Mouse (Mus musculus) left cerebral cortex, adult 2 months (tissue): ENCODE results near the gene Tmod4. TPM values are rescaled to one million over a fixed set of nuclear protein-coding genes. Genes with fewer than 3 reads are reported as not detected.
"Not testable (repeated sequence)": the region's sequence is repeated elsewhere in the genome, so short reads cannot be mapped to it uniquely, and the experiment has no call there.

Source experiments
- DNase-seq, 2 experiments: peaks; one replicate each; pipeline ENCODE4 v3.0.0; 2021 to 2022; ENCODE audit warnings: low spot score in 2 of 2, mixed read lengths in 1 of 2; ENCODE audit errors: extremely low spot score in 1 of 2
- H3K27ac ChIP-seq: fragments of 200-600 bp; 2 replicates; pipeline ENCODE4 v1.8.1; 2022
- H3K4me3 ChIP-seq: fragments of 200-600 bp; 2 replicates; pipeline ENCODE4 v1.8.1; 2022
- CTCF ChIP-seq: fragments of 200-600 bp; IDR thresholded peaks from 2 replicates; pipeline ENCODE4 v1.8.1; 2022; ENCODE audit warnings: antibody characterized with exemption, mild to moderate bottlenecking, moderate library complexity
- intact Hi-C: fragments of 180-260 bp; cut with DNase I; formaldehyde crosslinking; loops from one replicate; pipeline ENCODE4 v1.15.1; 2025
- long read RNA-seq, 2 experiments: library from polyadenylated mRNA; stranded (forward); transcript quantifications; one replicate each; pipeline ENCODE4 v2.0.0; 2021; ENCODE audit warnings: borderline mapping rate in 2 of 2
- total RNA-seq, 2 experiments: library from RNA; stranded (reverse); gene quantifications; 2 replicates each; pipeline ENCODE4 v1.2.3; 2021

Tmod4 gene
- under 1 TPM in 1 of 2 experiments, not detected in 1; 0.82 TPM for total RNA-seq
- long read RNA-seq, experiment 1, result 0 reads
- long read RNA-seq, experiment 2, partial matches to known transcripts, result 0 of 1 reads
- long read RNA-seq, experiment 2, other reads (novel, unspliced or antisense), result 1 of 1 reads

- Histone ChIP-seq H3K4me3 (no peak within 1 kb of the TSS), H3K27ac (no peak within 1 kb of the TSS)
- peak; percentile 55 for TF ChIP-seq CTCF
- intact Hi-C loops, result no loop called here
- no peak for DNase-seq
Measured at GRCm38 (mm10) chr3:95124246-95124645, at the start of gene Tmod4. TSS of gene Tmod4 (plus strand) at chr3:95124476.

GRCm38 (mm10) chr3:95088071-95088470 is 36.2 kb upstream of the Tmod4 start:
- Histone ChIP-seq H3K27ac (no peak overlapping the region; the same call in 1 of the 2 replicates), H3K4me3 (no peak overlapping the region)
- no peak for DNase-seq
- no peak for TF ChIP-seq CTCF
- intact Hi-C loops, result no loop called here

- TF ChIP-seq CTCF, result no peak
- Histone ChIP-seq H3K27ac (no peak overlapping the region), H3K4me3 (no peak overlapping the region)
- no peak for DNase-seq
- intact Hi-C loops, result no loop called here
Measured at GRCm38 (mm10) chr3:95100854-95101253, 23.4 kb upstream of the Tmod4 start.

GRCm38 (mm10) chr3:95105121-95105520 is 19.2 kb upstream of the Tmod4 start:
- peak overlapping the region; percentile 97 for H3K4me3 ChIP-seq
- DNase-seq, result peak; percentile 25 to 48
- no peak for TF ChIP-seq CTCF
- peak overlapping the region; percentile 89 for H3K27ac ChIP-seq
- intact Hi-C loops, result loop anchor here (2.0 kb wide), 1 partner anchor 46 kb away; no protein-coding TSS in a partner anchor

GRCm38 (mm10) chr3:95105586-95106337 is 18.5 kb upstream of the Tmod4 start:
- no peak for DNase-seq
- intact Hi-C loops, result loop anchor here (2.0 kb wide), 1 partner anchor 47 kb away; no protein-coding TSS in a partner anchor
- H3K27ac ChIP-seq, result peak overlapping the region; percentile 97
- TF ChIP-seq CTCF, result no peak
- peak overlapping the region; percentile 97 for H3K4me3 ChIP-seq

GRCm38 (mm10) chr3:95106338-95107117 is 17.7 kb upstream of the Tmod4 start, which contains the start of gene Pip5k1a:
TSS of gene Pip5k1a (minus strand) at chr3:95106930.
- peak within 1 kb of the TSS; percentile 97 for H3K4me3 ChIP-seq
- intact Hi-C loops, result no loop called here
- peak; percentile 96 to 97 for DNase-seq
- H3K27ac ChIP-seq, result peak within 1 kb of the TSS; percentile 97
- peak; percentile 22 for TF ChIP-seq CTCF

GRCm38 (mm10) chr3:95107308-95107707 is 17.0 kb upstream of the Tmod4 start:
- H3K27ac ChIP-seq, result peak overlapping the region; percentile 81
- DNase-seq, intact Hi-C loops: not testable (repeated sequence)
- peak overlapping the region; percentile 97 for H3K4me3 ChIP-seq

- no peak for DNase-seq
- intact Hi-C loops, result loop anchor here (1.0 kb wide), 1 partner anchor 55 kb away; no protein-coding TSS in a partner anchor
- Histone ChIP-seq H3K4me3 (no peak overlapping the region), H3K27ac (no peak overlapping the region)
- peak; percentile 55 for TF ChIP-seq CTCF
Measured at GRCm38 (mm10) chr3:95107898-95108297, 16.4 kb upstream of the Tmod4 start.

DNA sequence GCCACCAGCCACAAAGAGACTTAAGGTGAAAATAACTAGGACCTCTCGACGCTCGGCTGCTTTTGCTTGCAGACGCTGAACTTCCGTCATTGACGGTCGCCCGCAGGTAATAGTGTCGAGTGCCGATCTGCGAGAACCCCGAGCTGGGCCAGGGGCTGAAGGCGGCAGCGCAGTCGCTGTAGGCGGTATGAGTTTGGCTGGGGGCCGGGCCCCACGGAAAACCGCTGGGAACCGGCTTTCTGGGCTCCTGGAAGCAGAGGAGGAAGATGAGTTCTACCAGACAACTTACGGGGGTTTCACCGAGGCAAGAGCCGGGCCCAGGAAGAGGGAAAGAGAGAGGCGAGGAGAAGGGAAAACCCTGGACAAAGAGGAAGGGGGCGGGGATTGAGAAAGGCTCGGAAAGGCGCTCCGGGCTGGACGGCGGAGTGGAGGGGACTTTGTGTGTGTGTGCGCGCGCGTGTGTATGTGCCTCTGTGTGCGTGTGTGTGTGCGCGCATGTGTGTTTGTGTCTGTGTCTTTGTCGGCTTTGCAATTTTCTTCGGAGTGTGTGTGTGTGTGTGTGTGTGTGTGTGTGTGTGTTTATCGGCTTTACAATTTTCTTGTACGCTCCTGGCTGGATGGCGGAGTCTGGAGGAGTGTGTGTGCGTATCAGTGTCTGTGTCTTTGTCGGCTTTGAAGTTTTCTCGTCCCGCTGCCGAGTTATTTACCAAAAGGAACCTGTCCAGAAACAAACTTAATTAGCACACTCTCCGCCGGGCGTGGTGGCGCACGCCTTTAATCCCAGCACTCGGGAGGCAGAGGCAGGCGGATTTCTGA is 13.2 kb upstream of the Tmod4 start, which contains the start of gene Vps72:
TSS of gene Vps72 (plus strand) at position 112 of the 816 bp plus-strand sequence.
- no peak for TF ChIP-seq CTCF
- intact Hi-C loops, result no loop called here
- peak within 1 kb of the TSS; percentile 92 for H3K27ac ChIP-seq
- peak within 1 kb of the TSS; percentile 63 for H3K4me3 ChIP-seq
- DNase-seq, result peak; percentile 90

- no peak overlapping the region for H3K4me3 ChIP-seq
- H3K27ac ChIP-seq, result no peak overlapping the region
- no peak for TF ChIP-seq CTCF
- intact Hi-C loops, result no loop called here
- DNase-seq, result no peak
Measured at GRCm38 (mm10) chr3:95112760-95113159, 11.5 kb upstream of the Tmod4 start.

DNA sequence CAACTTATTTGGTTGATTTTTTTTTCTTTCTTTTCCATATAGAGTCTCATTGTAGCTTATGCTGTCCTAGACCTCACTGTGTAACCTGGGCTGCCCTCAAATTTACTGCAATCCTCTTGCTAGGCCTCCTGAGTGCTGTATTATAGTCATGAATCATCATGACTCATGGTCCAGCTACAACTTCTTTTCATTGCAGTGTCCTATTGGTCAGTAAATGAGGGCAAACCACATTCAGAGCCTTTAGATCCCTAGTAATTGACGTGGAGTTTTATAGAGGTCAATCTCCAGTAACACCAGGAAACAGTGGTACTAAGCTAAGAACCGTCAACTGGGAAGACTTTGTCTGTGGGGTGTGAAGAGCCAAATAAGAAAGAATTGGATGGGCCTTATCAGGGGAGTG is 6.5 kb upstream of the Tmod4 start:
- intact Hi-C loops, result no loop called here
- DNase-seq, result no peak
- H3K27ac ChIP-seq, result no peak overlapping the region

More for the DNA sequence above, 6.5 kb upstream of the Tmod4 start:
- TF ChIP-seq CTCF, result no peak
- H3K4me3 ChIP-seq, result no peak overlapping the region
